Mouse (Mus musculus): ENCODE measurements around the gene Fbln5. TPM values are rescaled to one million over a fixed set of nuclear protein-coding genes. Genes with fewer than 3 reads are reported as not detected.

The Fbln5 gene
- polyA plus RNA-seq, 1 experiment = 12.5 TPM

DNA sequence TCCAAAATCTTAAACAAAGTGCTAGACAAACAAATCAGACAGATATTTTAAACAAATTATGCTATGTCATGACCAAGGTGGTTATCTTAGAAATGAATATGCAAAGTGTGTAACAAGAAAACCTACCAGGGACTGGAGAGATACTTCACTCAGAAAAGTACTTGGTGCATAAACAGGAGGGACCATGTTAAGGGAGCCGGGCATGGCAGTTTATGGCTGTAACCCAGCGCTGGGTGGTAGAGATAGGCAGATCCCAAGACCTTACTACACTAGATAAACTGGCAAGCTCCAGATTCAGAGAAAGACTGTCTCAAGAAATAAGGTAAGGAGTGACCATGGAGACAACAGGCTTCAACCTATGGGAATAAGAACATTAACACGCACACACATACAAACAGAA lies 29.1 kb downstream of the Fbln5 start:
- H3K27ac ChIP-seq (replicated peaks; ENCODE audit: low read depth, low read length) = no peak overlapping the region
- H3K4me3 ChIP-seq (ENCODE audit: insufficient read depth, low read depth, low read length) = no peak overlapping the region
- H3K4me1 ChIP-seq (ENCODE audit: control insufficient read depth, insufficient read depth, insufficient read length, low read length) = peaks cover 6% of the 10 kb centered on the region

DNA sequence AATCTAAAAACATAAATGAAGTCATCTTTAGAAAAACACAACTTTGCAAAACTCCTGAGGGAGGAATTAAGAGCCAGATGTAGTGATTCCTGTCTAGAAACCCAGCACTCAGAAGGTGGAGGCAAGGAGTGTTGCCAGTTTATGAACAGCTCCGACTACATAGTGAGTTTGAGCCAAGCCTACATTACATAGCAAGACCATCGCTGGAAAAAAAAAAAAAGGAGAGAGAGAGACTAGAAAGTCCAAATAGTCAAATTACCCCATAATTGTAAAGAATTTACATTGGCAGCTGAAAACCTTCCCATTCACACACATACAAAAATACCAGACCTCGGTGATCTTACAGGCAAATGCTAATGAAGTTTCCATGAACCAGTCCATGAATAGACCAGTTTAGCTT lies 29.6 kb downstream of the Fbln5 start:
- H3K4me1 ChIP-seq (ENCODE audit: control insufficient read depth, insufficient read depth, insufficient read length, low read length) = peaks cover 6% of the 10 kb centered on the region
- H3K4me3 ChIP-seq (ENCODE audit: insufficient read depth, low read depth, low read length) = no peak overlapping the region
- H3K27ac ChIP-seq (replicated peaks; ENCODE audit: low read depth, low read length) = no peak overlapping the region

- Histone ChIP-seq H3K27ac (replicated peaks; ENCODE audit: low read depth, low read length) (no peak overlapping the region), H3K4me3 (ENCODE audit: insufficient read depth, low read depth, low read length) (no peak overlapping the region), H3K4me1 (ENCODE audit: control insufficient read depth, insufficient read depth, insufficient read length, low read length) (0 out of 2 replicates have a peak, but pooled peaks cover 3% of the 10 kb centered on the region)
These were observed 36.1 kb downstream of the Fbln5 start for GRCm38 (mm10) chr12:101782787-101783186.

- Histone ChIP-seq H3K4me1 (ENCODE audit: control insufficient read depth, insufficient read depth, insufficient read length, low read length) (0 out of 2 replicates have a peak, but pooled peaks cover 3% of the 10 kb centered on the region), H3K27ac (replicated peaks; ENCODE audit: low read depth, low read length) (no peak overlapping the region), H3K4me3 (ENCODE audit: insufficient read depth, low read depth, low read length) (no peak overlapping the region)
These were observed 37.9 kb downstream of the Fbln5 start for GRCm38 (mm10) chr12:101780915-101781314.

GRCm38 (mm10) chr12:101777613-101778325 lies 41.1 kb downstream of the Fbln5 start:
- Histone ChIP-seq H3K27ac (replicated peaks; ENCODE audit: low read depth, low read length) (peak overlapping the region; percentile 78), H3K4me1 (ENCODE audit: control insufficient read depth, insufficient read depth, insufficient read length, low read length) (0 out of 2 replicates have a peak, but pooled peaks cover 3% of the 10 kb centered on the region), H3K4me3 (ENCODE audit: insufficient read depth, low read depth, low read length) (no peak overlapping the region)

GRCm38 (mm10) chr12:101776383-101776782 lies 42.5 kb downstream of the Fbln5 start:
- Histone ChIP-seq H3K4me3 (ENCODE audit: insufficient read depth, low read depth, low read length) (no peak overlapping the region), H3K4me1 (ENCODE audit: control insufficient read depth, insufficient read depth, insufficient read length, low read length) (no peaks in the 10 kb centered on the region), H3K27ac (replicated peaks; ENCODE audit: low read depth, low read length) (no peak overlapping the region)

- Histone ChIP-seq H3K4me1 (ENCODE audit: control insufficient read depth, insufficient read depth, insufficient read length, low read length) (no peaks in the 10 kb centered on the region), H3K27ac (replicated peaks; ENCODE audit: low read depth, low read length) (no peak overlapping the region), H3K4me3 (ENCODE audit: insufficient read depth, low read depth, low read length) (no peak overlapping the region)
These were observed 44.7 kb downstream of the Fbln5 start for GRCm38 (mm10) chr12:101774116-101774515.

- Histone ChIP-seq H3K27ac (replicated peaks; ENCODE audit: low read depth, low read length) (no peak overlapping the region), H3K4me1 (ENCODE audit: control insufficient read depth, insufficient read depth, insufficient read length, low read length) (peaks cover 3% of the 10 kb centered on the region; the same call in 1 of the 2 replicates), H3K4me3 (ENCODE audit: insufficient read depth, low read depth, low read length) (no peak overlapping the region)
These were observed 45.9 kb downstream of the Fbln5 start for GRCm38 (mm10) chr12:101772962-101773361.

DNA sequence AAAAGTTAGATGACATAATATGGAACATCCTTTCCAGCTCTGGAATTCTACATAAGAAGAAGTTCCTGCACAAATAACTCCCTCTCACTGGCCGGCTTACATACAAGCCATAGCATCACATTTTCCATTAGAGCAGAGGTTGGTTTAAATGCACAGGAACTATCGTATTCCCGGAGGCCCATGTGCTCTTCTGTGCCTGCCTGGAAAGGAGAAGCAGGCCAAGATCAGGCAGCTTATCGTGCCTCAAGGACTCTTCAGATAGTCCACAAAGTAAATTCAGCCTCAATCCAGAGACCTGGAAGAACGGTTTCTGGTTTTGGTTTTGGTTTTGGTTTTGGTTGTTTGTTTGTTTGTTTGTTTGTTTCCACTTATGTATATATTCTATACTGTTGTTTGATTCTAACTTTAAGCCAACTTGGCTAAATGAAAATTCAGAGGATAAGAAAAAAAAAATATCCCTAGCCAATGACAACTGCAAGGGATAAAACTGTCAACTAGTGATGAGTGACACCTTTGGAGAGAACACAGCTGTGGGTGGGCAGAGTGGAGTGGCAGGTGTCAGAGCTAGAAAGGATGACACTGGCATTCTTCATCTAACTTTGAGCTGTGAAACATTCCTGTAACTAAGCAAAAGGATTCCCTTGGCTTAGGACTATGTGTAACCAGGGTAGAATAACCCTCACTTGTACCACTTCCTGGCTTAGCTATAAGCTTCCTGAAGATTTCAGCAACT lies 48.4 kb downstream of the Fbln5 start:
- Histone ChIP-seq H3K4me1 (ENCODE audit: control insufficient read depth, insufficient read depth, insufficient read length, low read length) (peaks cover 20% of the 10 kb centered on the region), H3K27ac (replicated peaks; ENCODE audit: low read depth, low read length) (no peak overlapping the region), H3K4me3 (ENCODE audit: insufficient read depth, low read depth, low read length) (no peak overlapping the region)

- H3K27ac ChIP-seq (replicated peaks; ENCODE audit: low read depth, low read length) = peak overlapping the region; percentile 66
These were observed 51.4 kb downstream of the Fbln5 start for GRCm38 (mm10) chr12:101767306-101768053.

GRCm38 (mm10) chr12:101766228-101766852 lies 52.5 kb downstream of the Fbln5 start:
- H3K27ac ChIP-seq (replicated peaks; ENCODE audit: low read depth, low read length) = peak overlapping the region; percentile 79
- no peak overlapping the region for H3K4me3 ChIP-seq (ENCODE audit: insufficient read depth, low read depth, low read length)
- peaks cover 28% of the 10 kb centered on the region for H3K4me1 ChIP-seq (ENCODE audit: control insufficient read depth, insufficient read depth, insufficient read length, low read length)

More at GRCm38 (mm10) chr12:101767306-101768053, 51.4 kb downstream of the Fbln5 start:
- Histone ChIP-seq H3K4me1 (ENCODE audit: control insufficient read depth, insufficient read depth, insufficient read length, low read length) (peaks cover 24% of the 10 kb centered on the region), H3K4me3 (ENCODE audit: insufficient read depth, low read depth, low read length) (no peak overlapping the region)

DNA sequence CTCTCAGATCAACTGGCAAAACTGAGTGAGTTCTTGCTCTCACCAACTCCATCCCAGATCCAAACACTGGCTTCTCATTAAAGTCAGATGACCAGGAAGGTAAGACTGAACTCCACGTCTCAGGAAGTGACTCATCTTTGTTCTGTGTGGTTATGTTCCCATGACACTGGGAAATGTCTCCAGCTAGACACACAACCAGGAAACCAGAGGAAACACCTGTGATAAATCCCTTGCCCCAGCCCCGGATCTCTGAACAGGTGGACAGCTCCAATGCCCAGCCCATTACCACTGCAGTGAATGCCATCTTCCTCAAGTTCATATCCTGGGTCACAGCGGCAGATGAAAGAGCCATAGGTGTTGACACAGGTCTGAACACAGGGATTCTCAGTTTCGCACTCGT lies 54.0 kb downstream of the Fbln5 start:
- Histone ChIP-seq H3K4me1 (ENCODE audit: control insufficient read depth, insufficient read depth, insufficient read length, low read length) (peaks cover 28% of the 10 kb centered on the region), H3K4me3 (ENCODE audit: insufficient read depth, low read depth, low read length) (no peak overlapping the region), H3K27ac (replicated peaks; ENCODE audit: low read depth, low read length) (no peak overlapping the region)

- Histone ChIP-seq H3K4me3 (ENCODE audit: insufficient read depth, low read depth, low read length) (no peak overlapping the region), H3K27ac (replicated peaks; ENCODE audit: low read depth, low read length) (0 out of 2 replicates have a peak overlapping the region, but pooled peaks have one; percentile 11), H3K4me1 (ENCODE audit: control insufficient read depth, insufficient read depth, insufficient read length, low read length) (peaks cover 26% of the 10 kb centered on the region)
These were observed 55.8 kb downstream of the Fbln5 start for GRCm38 (mm10) chr12:101763065-101763464.

DNA sequence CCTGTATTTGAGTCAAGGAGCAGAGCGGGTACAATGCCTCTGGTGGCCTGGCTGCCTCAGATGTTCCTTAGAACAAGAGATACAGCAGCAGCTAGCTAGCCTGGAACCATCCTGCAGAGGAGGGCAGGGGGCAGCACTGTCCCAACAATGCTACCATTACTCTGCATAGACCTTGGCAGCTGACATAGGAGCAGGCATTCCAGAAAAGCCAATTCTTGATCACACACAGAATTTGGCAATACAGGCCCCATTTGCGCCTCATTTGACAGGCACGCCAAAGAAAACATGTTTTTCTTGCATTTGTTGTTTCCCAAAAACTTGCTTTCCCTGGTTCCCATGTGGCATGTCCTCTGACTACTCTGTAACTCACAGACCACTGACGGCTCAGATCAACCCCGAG lies 56.8 kb downstream of the Fbln5 start:
- no peak overlapping the region for H3K27ac ChIP-seq (replicated peaks; ENCODE audit: low read depth, low read length)
- no peak overlapping the region for H3K4me3 ChIP-seq (ENCODE audit: insufficient read depth, low read depth, low read length)
- peaks cover 21% of the 10 kb centered on the region for H3K4me1 ChIP-seq (ENCODE audit: control insufficient read depth, insufficient read depth, insufficient read length, low read length)

Measured in brown adipose tissue, adult 24 weeks (tissue).